ENCODE assay signal across 8 mouse cellular contexts in the genomic region with DNA sequence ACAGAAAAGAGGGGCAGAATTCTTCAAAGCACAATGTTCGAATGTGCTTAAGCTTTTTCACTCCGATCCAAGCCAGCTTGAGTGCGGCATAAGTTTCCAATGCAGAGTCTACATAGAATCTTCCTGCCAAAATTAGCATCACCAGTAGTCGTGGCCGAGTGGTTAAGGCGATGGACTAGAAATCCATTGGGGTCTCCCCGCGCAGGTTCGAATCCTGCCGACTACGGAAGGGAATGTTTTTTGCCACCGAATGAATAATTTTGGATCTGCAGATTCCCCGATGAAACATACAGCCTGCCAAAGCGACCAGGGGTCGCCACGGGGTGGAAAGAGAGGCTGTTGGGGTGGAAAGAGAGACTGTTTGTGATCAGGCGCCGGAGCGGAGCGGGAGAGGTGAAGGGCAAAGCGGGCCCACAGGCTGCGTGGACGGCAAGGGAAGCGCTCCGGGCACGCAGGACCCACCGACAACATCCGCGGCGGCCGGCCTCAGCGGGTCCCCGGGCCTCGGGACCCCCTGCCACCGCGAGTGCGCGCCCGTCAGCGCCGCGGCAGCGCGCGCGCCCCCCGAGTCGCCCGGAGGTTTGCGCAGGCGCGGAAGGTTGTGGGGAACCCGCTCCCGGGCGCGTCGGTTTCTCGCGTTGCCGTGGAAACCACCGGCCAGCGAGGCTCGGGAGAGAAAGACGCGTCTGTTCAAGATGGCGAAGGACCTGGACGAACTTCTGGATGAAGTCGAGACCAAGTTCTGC. TPM values are rescaled to one million over a fixed set of nuclear protein-coding genes. Genes with fewer than 3 reads are reported as not detected.
DNase-seq lines count a peak whose midpoint lies in the region; ATAC-seq and TF ChIP-seq lines count a peak whose summit lies in the region.

2610301B20Rik (plus strand) TSS at position 579 of the 746 bp plus-strand sequence.

- TF ChIP-seq CTCF in bone marrow macrophage, adult 2 months (IDR thresholded peaks at IDR 0.05; ENCODE audit: low read depth, low read length): no peak
- no peak for TF ChIP-seq CTCF in embryonic fibroblast, embryonic 13.5 days (IDR thresholded peaks at IDR 0.05; ENCODE audit: borderline replicate concordance, insufficient read depth, low read length)

- H3K27me3 ChIP-seq in heart, embryonic 10.5 days (ENCODE audit: insufficient read depth, poor library complexity, severe bottlenecking): no peaks in the 10 kb centered on the region
- H3K27me3 ChIP-seq in kidney, embryonic 15.5 days: no peaks in the 10 kb centered on the region

- H3K9me3 ChIP-seq in heart, embryonic 10.5 days: no peaks in the 10 kb centered on the region
- H3K9me3 ChIP-seq in kidney, embryonic 15.5 days (replicated peaks): no peaks in the 10 kb centered on the region

- H3K4me1 ChIP-seq in bone marrow macrophage, adult 2 months (ENCODE audit: control insufficient read depth, insufficient read depth, low read length): peaks cover 5% of the 10 kb centered on the region; the same call in 1 of the 2 replicates
- 0 out of 2 replicates have a peak, but pooled peaks cover 2% of the 10 kb centered on the region for H3K4me1 ChIP-seq in embryonic fibroblast, embryonic 13.5 days (ENCODE audit: control insufficient read depth, insufficient read depth, low read length)
- no peaks in the 10 kb centered on the region for H3K4me1 ChIP-seq in heart, embryonic 10.5 days
- peaks cover 12% of the 10 kb centered on the region for H3K4me1 ChIP-seq in kidney, embryonic 15.5 days

- WGBS in heart, embryonic 10.5 days: under 1% methylated on average over 68 of the region's 68 CpGs
- whole genome bisulfite sequencing in kidney, embryonic 15.5 days: under 1% methylated on average over 66 of the region's 68 CpGs

- no peak for TF ChIP-seq POLR2A in bone marrow macrophage, adult 2 months (IDR thresholded peaks at IDR 0.05; ENCODE audit: borderline replicate concordance, low read depth, low read length)
- TF ChIP-seq POLR2A in embryonic fibroblast, embryonic 13.5 days (IDR thresholded peaks at IDR 0.05; ENCODE audit: low read depth, low read length): peak; percentile 55

- H3K4me2 ChIP-seq in kidney, embryonic 15.5 days: peak within 1 kb of the TSS; percentile 68

- peak; percentile 89 for ATAC-seq in kidney, embryonic 15.5 days (replicated peaks; ENCODE audit: low FRiP score)
- peak; percentile 81 for ATAC-seq in monocyte, adult 5-6 weeks (replicated peaks; ENCODE audit: insufficient number of reproducible peaks, low FRiP score, low TSS enrichment, poor library complexity, severe bottlenecking)

- peak within 1 kb of the TSS; percentile 88 for H3K27ac ChIP-seq in bone marrow macrophage, adult 2 months (ENCODE audit: insufficient read depth, low read depth, low read length)
- H3K27ac ChIP-seq in embryonic fibroblast, embryonic 13.5 days (ENCODE audit: insufficient read depth, low read length): peak within 1 kb of the TSS; percentile 92
- peak within 1 kb of the TSS; percentile 94 for H3K27ac ChIP-seq in heart, embryonic 10.5 days
- peak within 1 kb of the TSS; percentile 98 for H3K27ac ChIP-seq in kidney, embryonic 15.5 days

- no peaks in the 10 kb centered on the region for H3K36me3 ChIP-seq in heart, embryonic 10.5 days
- no peaks in the 10 kb centered on the region for H3K36me3 ChIP-seq in kidney, embryonic 15.5 days

- peak within 1 kb of the TSS; percentile 90 for H3K4me3 ChIP-seq in bone marrow macrophage, adult 2 months (ENCODE audit: insufficient read depth, low read length)
- peak within 1 kb of the TSS; percentile 85 for H3K4me3 ChIP-seq in embryonic fibroblast, embryonic 13.5 days (ENCODE audit: insufficient read depth, low read length)
- peak within 1 kb of the TSS; percentile 89 for H3K4me3 ChIP-seq in heart, embryonic 10.5 days
- H3K4me3 ChIP-seq in kidney, embryonic 15.5 days (replicated peaks): peak within 1 kb of the TSS; percentile 86

- peak within 1 kb of the TSS; percentile 77 for H3K9ac ChIP-seq in kidney, embryonic 15.5 days

- DNase-seq in A20 (ENCODE audit: low read depth, low spot score) (peak; percentile 93), liver (peak; percentile 94)
- DNase-seq in heart, embryonic 10.5 days (ENCODE audit: low spot score): peak; percentile 94
- peak; percentile 92 to 98 for DNase-seq in spleen, postnatal 4 days (ENCODE audit: low spot score in 2 of 2)

RNA-seq across cellular contexts. Expression of gene 2610301B20Rik, which starts in this region (rescaled TPM):
- 7.5 and 10.2 TPM in 2 replicates for polyA plus RNA-seq in bone marrow macrophage, adult 2 months (2012; ENCODE audit: insufficient read depth, insufficient read length, missing spikeins)
- polyA plus RNA-seq in embryonic fibroblast, embryonic 13.5 days (2011; ENCODE audit: insufficient read length, low read depth, missing spikeins): 18.7 and 23.8 TPM in 2 replicates
- polyA plus RNA-seq in heart, embryonic 10.5 days (2016; fragmentation: Nextera tagmentation; extraction: Ambion mirVana): 22.9 and 23.8 TPM in 2 replicates
- 26.4 and 27.9 TPM in 2 replicates for polyA plus RNA-seq in kidney, embryonic 15.5 days (2015; fragmentation: Nextera tagmentation; extraction: Ambion mirVana)
- total RNA-seq in monocyte, adult 5-6 weeks (2017): 2.1 to 4.1 TPM (median 4.1 TPM) in 3 replicates

Comparison
In these comparisons a context has a peak if more than half of its experiments do, and no peak if none do; other contexts are left out.
1. Peak in every context shown above with its lines: DNase-seq, ATAC-seq, H3K4me3 ChIP-seq and H3K27ac ChIP-seq.